ENCODE assay signal across 23 mouse cellular contexts in the genomic region with DNA sequence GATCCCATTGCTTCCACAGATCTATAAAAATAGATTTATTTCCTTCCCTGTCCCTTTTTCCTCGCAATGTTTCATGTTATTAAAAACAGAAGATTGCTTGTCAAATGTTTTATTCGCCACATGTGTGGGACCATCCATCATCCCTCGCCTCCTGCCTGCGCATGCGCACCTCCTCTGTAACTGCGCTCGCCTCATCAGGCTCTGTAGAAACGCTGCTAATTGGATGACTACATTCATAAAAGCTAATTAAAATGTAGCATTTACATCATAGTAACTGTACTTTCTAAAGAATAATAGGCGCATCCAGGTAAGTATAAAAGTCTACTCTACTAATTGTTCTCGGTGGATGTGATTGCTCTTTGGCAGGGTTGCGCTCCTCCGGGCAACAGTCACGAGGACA. TPM values are rescaled to one million over a fixed set of nuclear protein-coding genes. Genes with fewer than 3 reads are reported as not detected.
DNase-seq lines count a peak whose midpoint lies in the region; ATAC-seq and TF ChIP-seq lines count a peak whose summit lies in the region.
"Had no signal": no experiment of that assay in that cellular context is flagged by ENCODE, and none has a peak within 500 bp of the region (broad histone marks: within the 10 kb centered on the region; RNA-seq: fewer than 3 reads in every experiment).

No protein-coding gene starts in this region.

- TF ChIP-seq POLR2A in brain, embryonic 14.5 days (IDR thresholded peaks at IDR 0.05; ENCODE audit: borderline replicate concordance, extremely low read depth, insufficient read depth, insufficient read length, poor library complexity, severe bottlenecking), result no peak

- WGBS in hindbrain, embryonic 14.5 days, result 55% methylated on average over 13 of the region's 13 CpGs
- WGBS in hindbrain, embryonic 10.5 days, result 93% methylated on average over 13 of the region's 13 CpGs
- 64% methylated on average over 13 of the region's 13 CpGs for WGBS in hindbrain, embryonic 16.5 days

- H3K27me3 ChIP-seq in hindbrain, embryonic 14.5 days (ENCODE audit: control insufficient read depth, insufficient read depth, low read length), result no peaks in the 10 kb centered on the region
- H3K27me3 ChIP-seq in hindbrain, embryonic 10.5 days (ENCODE audit: insufficient read depth, poor library complexity, severe bottlenecking), result peaks cover 10% of the 10 kb centered on the region; the same call in 1 of the 2 replicates
- H3K27me3 ChIP-seq in hindbrain, embryonic 16.5 days (replicated peaks; ENCODE audit: control insufficient read depth, insufficient read depth, low read length), result no peaks in the 10 kb centered on the region

- peak overlapping the region; percentile 2; the same call in 1 of the 2 replicates for H3K27ac ChIP-seq in hindbrain, embryonic 14.5 days
- no peak overlapping the region for H3K27ac ChIP-seq in hindbrain, embryonic 10.5 days
- H3K27ac ChIP-seq in hindbrain, embryonic 16.5 days (ENCODE audit: low read depth, low read length), result no peak overlapping the region

- ATAC-seq in hindbrain, embryonic 14.5 days (ENCODE audit: low FRiP score), result no peak
- ATAC-seq in hindbrain, embryonic 16.5 days, result no peak

- H3K9me3 ChIP-seq in hindbrain, embryonic 14.5 days (ENCODE audit: control insufficient read depth, low read length), result no peaks in the 10 kb centered on the region
- H3K9me3 ChIP-seq in hindbrain, embryonic 10.5 days, result no peaks in the 10 kb centered on the region
- H3K9me3 ChIP-seq in hindbrain, embryonic 16.5 days (ENCODE audit: control insufficient read depth, low read length), result no peaks in the 10 kb centered on the region
- H3K9me3 ChIP-seq: megakaryocyte, embryonic 14.5 days had no signal

- peak; percentile 54 for DNase-seq in hindbrain, embryonic 14.5 days (ENCODE audit: low spot score)
- DNase-seq in hindbrain, embryonic 10.5 days (ENCODE audit: low spot score), result no peak
- peak; percentile 26 to 40 for DNase-seq in layer of hippocampus, postnatal 10 days (ENCODE audit: low spot score in 2 of 2)
- no peak for DNase-seq in layer of hippocampus, adult 11-12 months (ENCODE audit: low spot score)
- DNase-seq in brain, embryonic 14.5 days (ENCODE audit: low read depth), result peak; percentile 57
- DNase-seq in spleen, postnatal 14 days (ENCODE audit: low spot score in 2 of 2), result no peak
- no peak for DNase-seq in MN1 (ENCODE audit: low spot score)
- DNase-seq: B cell, adult 2 months; cerebellum, adult 8-10 months; kidney, adult 18-20 months; kidney, postnatal 36 days; lung, adult 18-20 months; lung, postnatal 14 days; thymus, postnatal 14 days had no signal

- TF ChIP-seq CTCF in brain, embryonic 14.5 days (IDR thresholded peaks at IDR 0.05; ENCODE audit: borderline replicate concordance, extremely low read depth, insufficient read depth, insufficient read length), result no peak

- peaks cover 3% of the 10 kb centered on the region; the same call in 1 of the 2 replicates for H3K4me1 ChIP-seq in hindbrain, embryonic 14.5 days (replicated peaks; ENCODE audit: control insufficient read depth, insufficient read depth, low read length)
- H3K4me1 ChIP-seq in hindbrain, embryonic 10.5 days (replicated peaks), result 0 out of 2 replicates have a peak, but pooled peaks cover 4% of the 10 kb centered on the region
- H3K4me1 ChIP-seq in hindbrain, embryonic 16.5 days (ENCODE audit: control insufficient read depth, insufficient read depth, low read depth, low read length), result no peaks in the 10 kb centered on the region
- H3K4me1 ChIP-seq: megakaryocyte, embryonic 14.5 days had no signal

- H3K9ac ChIP-seq in hindbrain, embryonic 14.5 days, result no peak overlapping the region
- no peak overlapping the region for H3K9ac ChIP-seq in hindbrain, embryonic 16.5 days (ENCODE audit: low read depth, low read length)

- no peaks in the 10 kb centered on the region for H3K36me3 ChIP-seq in hindbrain, embryonic 14.5 days (replicated peaks; ENCODE audit: control insufficient read depth, insufficient read depth)
- H3K36me3 ChIP-seq in hindbrain, embryonic 10.5 days, result no peaks in the 10 kb centered on the region
- no peaks in the 10 kb centered on the region for H3K36me3 ChIP-seq in hindbrain, embryonic 16.5 days (ENCODE audit: control insufficient read depth, insufficient read depth, low read length)

- H3K4me3 ChIP-seq in hindbrain, embryonic 14.5 days (replicated peaks; ENCODE audit: low read length), result no peak overlapping the region
- H3K4me3 ChIP-seq in hindbrain, embryonic 10.5 days, result no peak overlapping the region
- H3K4me3 ChIP-seq in hindbrain, embryonic 16.5 days (ENCODE audit: low read length), result no peak overlapping the region
- H3K4me3 ChIP-seq: megakaryocyte, embryonic 14.5 days had no signal

- peak overlapping the region; percentile 28 for H3K4me2 ChIP-seq in hindbrain, embryonic 14.5 days (replicated peaks)
- peak overlapping the region; percentile 20 for H3K4me2 ChIP-seq in hindbrain, embryonic 16.5 days (ENCODE audit: low read length)
- H3K4me2 ChIP-seq: liver, embryonic 11.5 days had no signal

RNA-seq across cellular contexts. Expression of a gene that starts 34.1 kb away (rescaled TPM):
- polyA plus RNA-seq in hindbrain, embryonic 14.5 days (2014; fragmentation: Nextera tagmentation; extraction: Ambion mirVana), result not detected in 2 replicates
- 4.1 and 6.9 TPM in 2 replicates for polyA plus RNA-seq in hindbrain, embryonic 10.5 days (2016; fragmentation: Nextera tagmentation; extraction: Ambion mirVana)
- not detected for total RNA-seq in layer of hippocampus, postnatal 10 days (2021)
- not detected in 2 replicates for polyA plus RNA-seq in brain, embryonic 14.5 days (2012; rRNA removed)
- polyA plus RNA-seq in hindbrain, embryonic 16.5 days (2015; fragmentation: Nextera tagmentation; extraction: Ambion mirVana), result 0.09 TPM in 1 of 2 replicates, not detected in the other
- total RNA-seq: gastrocnemius, adult 18-20 months; gastrocnemius, postnatal 4 days; left cerebral cortex, adult 8-10 months had no signal
- polyA plus RNA-seq: heart, embryonic 16.5 days; liver, embryonic 11.5 days; small intestine, adult 2 months; testis, adult 2 months had no signal

Comparison
In these comparisons a context has a peak if more than half of its experiments do, and no peak if none do; other contexts are left out.
1. DNase-seq: peak in hindbrain, embryonic 14.5 days (single experiment), layer of hippocampus, postnatal 10 days (2 of 2) and brain, embryonic 14.5 days (single experiment); none in hindbrain, embryonic 10.5 days (single experiment), layer of hippocampus, adult 11-12 months (single experiment), spleen, postnatal 14 days (0 of 2) and MN1 (single experiment).